Mouse (Mus musculus) adrenal gland, postnatal 10 days (tissue): Measurements from ENCODE around the gene Adam33. TPM values are rescaled to one million over a fixed set of nuclear protein-coding genes. Genes with fewer than 3 reads are reported as not detected.
A peak's percentile ranks its signal among the peaks of the same experiment; 100 is the strongest.

Source experiments
- DNase-seq: peaks from one replicate; pipeline ENCODE4 v3.0.0; 2021; ENCODE audit warnings: mixed read lengths
- microRNA-seq: library from miRNA; unstranded; fragments of <30 nt; microRNA quantifications from one replicate; pipeline ENCODE4 v1.2.0, GENCODE M21; 2021
- total RNA-seq, 2 experiments: library from RNA; stranded (reverse); gene quantifications; 2 replicates each; pipeline ENCODE4 v1.2.3; 2021

Gene Adam33
- total RNA-seq, 2 experiments from 2014 or later, result 2.4 to 3.9 TPM

DNA sequence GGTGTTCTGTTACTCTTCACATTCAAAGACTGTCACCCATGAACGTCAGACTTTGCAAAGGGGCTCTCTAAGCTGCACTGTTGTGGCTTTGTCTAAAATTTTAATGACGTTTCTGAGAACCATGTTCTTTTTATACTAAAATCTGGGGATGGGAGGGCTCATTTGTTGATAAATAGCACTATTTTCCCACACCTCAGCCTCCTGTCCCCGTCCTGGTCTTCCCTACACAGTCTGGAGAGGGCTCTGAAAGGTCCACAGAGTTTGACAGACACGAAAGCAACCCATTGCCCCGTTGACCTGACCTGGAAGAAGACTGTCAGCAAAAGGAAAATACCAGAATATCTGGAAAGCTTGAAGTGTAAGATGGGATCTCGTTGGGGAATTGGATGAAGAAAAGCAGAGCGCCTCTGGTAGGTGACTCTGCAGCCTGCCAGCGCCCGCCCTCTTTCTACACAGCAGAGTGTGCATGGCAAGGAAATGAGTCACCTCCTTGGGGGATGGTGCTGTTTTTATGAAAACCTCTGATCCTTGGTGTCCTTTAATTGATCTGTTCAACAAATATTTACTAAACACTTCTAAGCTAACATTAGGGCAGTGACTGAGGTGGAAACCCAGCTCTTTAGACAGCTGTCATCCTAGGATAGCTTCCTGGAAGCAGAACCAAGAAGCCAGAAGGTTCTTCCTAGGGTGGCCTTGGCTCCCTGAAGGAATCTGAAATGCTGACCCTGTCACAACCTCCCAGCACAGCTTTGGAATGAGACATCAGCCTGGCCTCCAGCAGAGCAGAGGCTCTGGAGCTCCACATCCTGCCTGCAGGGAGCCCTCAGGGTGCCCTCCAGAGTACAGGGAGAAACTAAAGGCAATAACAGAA, 34.3 kb downstream of the Adam33 start:
- DNase-seq, result peak; percentile 46

DNA sequence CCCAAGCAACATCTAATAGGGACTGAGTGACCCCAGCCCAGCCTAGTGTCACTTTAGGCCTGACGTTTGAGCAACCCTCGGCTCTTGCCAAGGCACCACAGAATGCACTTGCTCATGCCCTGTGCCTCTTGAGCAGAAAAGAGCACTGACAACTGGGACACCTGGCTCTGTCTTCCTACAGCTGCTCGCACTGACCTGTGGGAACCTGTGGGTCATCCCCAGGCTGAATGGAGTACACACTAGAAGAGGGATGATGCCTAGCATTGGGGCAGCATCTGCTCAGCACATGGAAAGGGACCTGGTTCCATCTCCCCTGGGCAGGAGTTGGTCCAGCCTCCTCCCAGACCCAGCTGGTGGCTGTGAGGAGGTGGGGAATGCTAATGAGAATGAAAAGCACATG, 36.7 kb downstream of the Adam33 start:
- no peak for DNase-seq

DNA sequence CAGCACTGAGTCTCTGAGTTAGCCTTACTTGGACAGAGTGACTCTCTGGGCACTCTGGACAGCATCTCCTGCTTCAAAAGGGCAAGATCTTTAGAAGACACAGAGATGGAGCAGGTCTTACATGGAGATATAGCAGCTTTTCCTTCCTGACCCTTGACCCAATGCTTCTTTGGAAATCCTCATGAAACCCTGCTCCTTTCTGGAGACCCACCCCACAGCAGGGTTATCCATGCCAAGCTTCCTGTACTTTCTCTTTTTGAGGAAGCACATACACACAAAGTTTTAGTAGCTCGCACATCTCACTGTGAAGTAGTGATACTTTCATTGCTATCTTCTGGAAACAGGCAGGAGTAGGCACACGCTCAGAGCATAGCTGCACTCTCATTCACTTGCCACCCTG, 38.4 kb downstream of the Adam33 start:
- DNase-seq, result no peak

DNA sequence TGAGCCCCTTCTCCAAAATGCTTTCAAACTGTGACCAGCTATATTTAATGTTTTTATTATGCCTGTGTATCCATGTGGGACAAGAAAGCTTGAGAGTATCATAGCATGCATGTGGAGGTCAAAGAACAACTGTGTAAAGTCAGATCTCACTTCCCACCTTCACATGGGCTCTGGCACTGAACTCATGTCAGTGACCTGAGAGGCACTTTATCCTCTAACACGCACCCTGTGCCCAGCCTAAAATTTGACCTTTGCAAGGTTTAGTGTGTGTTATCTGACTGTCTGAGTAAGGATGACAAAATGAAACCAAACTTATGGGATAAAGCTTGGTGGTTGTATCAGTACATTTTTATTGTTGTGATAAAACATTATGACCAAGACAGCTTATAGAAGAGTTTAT, 53.0 kb downstream of the Adam33 start:
- no peak for DNase-seq

DNA sequence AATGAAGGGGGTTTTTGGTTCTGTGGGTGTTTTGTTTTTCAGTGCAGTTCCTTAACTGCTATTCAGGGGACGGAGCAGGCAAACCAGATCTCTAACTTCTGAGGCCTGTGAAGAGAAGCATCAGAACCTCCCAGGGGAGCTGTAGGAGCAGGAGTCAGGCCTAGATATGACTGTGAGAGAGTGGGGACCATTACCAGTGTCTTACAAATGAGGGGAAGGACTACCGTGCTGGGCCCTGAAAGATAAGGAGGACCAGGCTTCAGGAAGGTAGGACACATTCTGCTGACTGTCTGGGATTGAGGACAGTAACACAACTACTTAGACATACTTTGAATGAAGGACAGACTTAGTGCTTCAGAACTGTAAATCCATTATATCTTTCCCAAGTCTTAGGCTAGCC, 54.5 kb downstream of the Adam33 start:
- DNase-seq, result no peak

Small RNAs within 50 kb of the gene (microRNA-seq; reads per million reads assigned to microRNA genes)
- gene Mir6973b, result not detected

Other genes with a start within 250 kb of the Adam33 start
- gene 4930402H24Rik, start 157.4 kb downstream of the Adam33 start, total RNA-seq, result 10 to 100 TPM; 38.9 to 49.6 TPM
- 10 to 100 TPM; 26.5 to 32.7 TPM for gene Atrn, start 157.3 kb downstream of the Adam33 start, total RNA-seq
- 10 to 100 TPM in 1 of 2 experiments, 1 to 10 TPM in 1; 8.5 to 15.1 TPM for gene Gfra4, start 20.7 kb downstream of the Adam33 start, total RNA-seq
- 1 to 10 TPM; 3.8 to 3.9 TPM for gene Siglec1, start 23.0 kb upstream of the Adam33 start, total RNA-seq
- gene Hspa12b, start 63.5 kb upstream of the Adam33 start, total RNA-seq, result 10 to 100 TPM; 23.5 to 27.5 TPM
- not detected for gene Gm11037, start 69.7 kb upstream of the Adam33 start, total RNA-seq
- 10 to 100 TPM; 82.0 to 96.4 TPM for gene 1700037H04Rik, start 96.3 kb upstream of the Adam33 start, total RNA-seq
- gene Cenpb, start 116.3 kb upstream of the Adam33 start, total RNA-seq, result 10 to 100 TPM; 76.2 to 86.6 TPM
- 10 to 100 TPM; 13.6 to 22.4 TPM for gene Cdc25b, start 123.1 kb upstream of the Adam33 start, total RNA-seq
- gene Spef1, start 123.5 kb upstream of the Adam33 start, total RNA-seq, result 10 to 100 TPM in 1 of 2 experiments, 1 to 10 TPM in 1; 7.4 to 10.5 TPM
- gene Ap5s1, start 143.3 kb upstream of the Adam33 start, total RNA-seq, result 10 to 100 TPM; 16.9 to 25.8 TPM
- gene Mavs, start 170.2 kb upstream of the Adam33 start, total RNA-seq, result 10 to 100 TPM; 36.2 to 46.4 TPM
- gene Pank2, start 198.7 kb upstream of the Adam33 start, total RNA-seq, result 10 to 100 TPM; 52.7 to 57.7 TPM